Mouse (Mus musculus) heart, postnatal 0 days (tissue): ENCODE results near the gene Med27. TPM values are rescaled to one million over a fixed set of nuclear protein-coding genes. Genes with fewer than 3 reads are reported as not detected.

Experiments
- ATAC-seq: fragments of 200-750 bp; cut with Nextera tagmentation; 2 replicates; pipeline ENCODE4 v1.8.0; 2017; ENCODE audit warnings: low read depth, moderate number of reproducible peaks, moderate library complexity; ENCODE audit not compliant: insufficient read depth
- DNase-seq: peaks from one replicate; pipeline ENCODE4 v3.0.0-alpha.2; 2016; ENCODE audit warnings: low spot score
- H3K27ac ChIP-seq: fragments of 300-500 bp; sonication (generic); 2 replicates; pipeline ENCODE4 v1.5.1; 2014; ENCODE audit warnings: low read depth, mild to moderate bottlenecking
- H3K27me3 ChIP-seq: fragments of 300-500 bp; sonication (generic); 2 replicates; pipeline ENCODE4 v1.6.1; 2014; ENCODE audit warnings: low read length, mixed read lengths; ENCODE audit not compliant: control insufficient read depth, insufficient read depth
- H3K36me3 ChIP-seq: fragments of 300-500 bp; sonication (generic); replicated peaks from 2 replicates; pipeline ENCODE4 v1.6.1; 2014; ENCODE audit warnings: low read length, mixed read lengths; ENCODE audit not compliant: control insufficient read depth, insufficient read depth
- H3K4me1 ChIP-seq: fragments of 300-500 bp; sonication (generic); 2 replicates; pipeline ENCODE4 v1.6.1; 2014; ENCODE audit warnings: antibody characterized with exemption; ENCODE audit not compliant: control insufficient read depth, insufficient read depth
- H3K4me2 ChIP-seq: fragments of 300-500 bp; sonication (generic); 2 replicates; pipeline ENCODE4 v1.6.1; 2014; ENCODE audit warnings: low read depth, mild to moderate bottlenecking, low read length, moderate library complexity
- H3K4me3 ChIP-seq: fragments of 300-500 bp; sonication (generic); 2 replicates; pipeline ENCODE4 v1.5.1; 2014; ENCODE audit warnings: low read depth, low read length
- H3K9ac ChIP-seq: fragments of 300-500 bp; sonication (generic); replicated peaks from 2 replicates; pipeline ENCODE4 v1.6.1; 2014; ENCODE audit warnings: low read depth, low read length, mixed read lengths
- H3K9me3 ChIP-seq: fragments of 300-500 bp; sonication (generic); replicated peaks from 2 replicates; pipeline ENCODE4 v1.6.1; 2016; ENCODE audit warnings: low read length; ENCODE audit not compliant: control insufficient read depth
- CTCF ChIP-seq: IDR thresholded peaks from 2 replicates; pipeline ENCODE4 v1.5.1; 2016; ENCODE audit warnings: antibody characterized with exemption, control low read depth, low read depth
- EP300 ChIP-seq: IDR thresholded peaks from 2 replicates; pipeline ENCODE4 v1.6.1; 2016; ENCODE audit warnings: antibody characterized with exemption, low read depth
- WGBS: fragments of 180-500 bp; shearing (Covaris S2); extraction: QIAGEN DNeasy Blood & Tissue Kit; methylation state at CpG from one replicate; pipeline ENCODE4 v1.1.7; 2014; 5-methylcytosine and 5-hydroxymethylcytosine counted together
- polyA plus RNA-seq: library from polyadenylated mRNA; unstranded; fragments of >200 nt; fragmentation: Nextera tagmentation; extraction: Ambion mirVana; gene quantifications from 2 replicates; pipeline ENCODE4 v1.2.1, GENCODE M21; 2015
- total RNA-seq: library from RNA; depleted of rRNA; stranded (reverse); fragments of >200 nt; gene quantifications from 2 replicates; pipeline ENCODE4 v1.2.3, GENCODE M21; 2014; ENCODE audit warnings: low replicate concordance

Med27 gene
- total and polyA plus RNA-seq, 2 experiments from 2014 or later: 26.6 to 52.6 TPM

DNA sequence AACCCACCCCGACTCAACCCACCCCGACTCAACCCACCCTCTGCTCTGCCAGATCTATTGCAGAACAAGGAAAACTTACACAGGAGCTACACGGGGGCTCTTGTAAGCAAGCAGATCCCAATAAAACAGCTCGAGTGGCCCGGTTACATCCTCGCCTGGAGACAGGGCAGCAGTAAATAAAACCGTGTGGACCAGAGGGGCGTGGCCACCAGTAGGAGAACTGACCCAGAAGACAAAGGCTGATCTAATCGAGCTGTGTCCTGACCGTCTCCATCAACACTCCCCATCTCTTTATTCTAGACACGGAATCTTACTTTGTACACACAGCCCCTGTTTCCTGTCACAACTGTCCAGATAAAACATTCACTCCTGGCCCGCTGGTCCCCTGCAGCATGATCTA, 200.0 kb downstream of the Med27 start:
- H3K9ac ChIP-seq: no peak overlapping the region
- no peaks in the 10 kb centered on the region for H3K36me3 ChIP-seq
- H3K4me3 ChIP-seq: no peak overlapping the region
- WGBS: 23% methylated on average over 12 of the region's 12 CpGs
- ATAC-seq (no peak), DNase-seq (no peak)
- H3K4me2 ChIP-seq: no peak overlapping the region
- no peak overlapping the region for H3K27ac ChIP-seq
- 0 out of 2 replicates have a peak, but pooled peaks cover 3% of the 10 kb centered on the region for H3K27me3 ChIP-seq
- H3K4me1 ChIP-seq: no peaks in the 10 kb centered on the region
- TF ChIP-seq CTCF (no peak), EP300 (no peak)
- no peaks in the 10 kb centered on the region for H3K9me3 ChIP-seq

DNA sequence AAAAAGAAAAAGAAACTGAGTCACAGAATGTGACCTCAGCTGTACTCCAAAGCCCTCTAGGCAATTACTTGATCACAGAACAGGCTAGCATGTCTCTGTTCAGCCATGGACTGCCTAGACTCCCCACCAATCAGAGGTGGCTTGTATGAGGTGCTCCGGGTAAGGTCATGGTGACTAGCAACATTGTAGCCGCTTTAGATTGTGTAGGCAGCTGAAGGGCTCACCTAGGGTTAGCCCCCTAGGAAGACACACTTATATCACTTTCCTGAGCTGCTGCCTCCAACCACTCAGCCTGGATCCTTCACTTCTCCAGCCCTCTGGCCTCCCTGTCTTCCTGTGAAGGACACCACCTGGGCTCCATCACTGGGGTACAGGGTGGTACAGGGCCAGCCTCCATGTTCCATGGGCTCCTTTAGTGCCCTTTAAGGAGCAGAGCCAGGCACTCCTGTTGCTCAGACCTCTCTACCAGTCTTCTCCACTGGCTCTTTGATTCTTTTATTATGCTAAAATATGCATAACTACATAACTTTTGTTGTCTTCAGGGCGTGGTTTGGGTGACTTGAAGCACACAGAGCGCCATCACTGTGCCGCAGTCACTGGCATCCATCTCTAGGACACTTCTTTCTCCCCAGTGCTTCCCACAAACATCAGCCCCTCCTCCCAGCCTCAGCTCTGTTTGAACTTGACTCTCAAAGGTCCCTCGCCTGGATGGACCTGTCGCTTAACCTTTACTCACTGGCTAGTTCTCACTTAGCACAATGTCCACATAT, 205.4 kb downstream of the Med27 start:
- DNase-seq: no peak
- Histone ChIP-seq H3K27ac (no peak overlapping the region), H3K27me3 (no peaks in the 10 kb centered on the region), H3K9ac (no peak overlapping the region), H3K4me2 (no peak overlapping the region), H3K9me3 (no peaks in the 10 kb centered on the region), H3K36me3 (no peaks in the 10 kb centered on the region), H3K4me3 (no peak overlapping the region), H3K4me1 (no peaks in the 10 kb centered on the region)
- TF ChIP-seq EP300: no peak
- no peak for TF ChIP-seq CTCF
- no peak for ATAC-seq
- 80% methylated on average over 7 of the region's 7 CpGs for WGBS

GRCm38 (mm10) chr2:29553945-29554634, 207.5 kb downstream of the Med27 start:
- no peak for TF ChIP-seq EP300
- peak; percentile 77 for TF ChIP-seq CTCF

DNA sequence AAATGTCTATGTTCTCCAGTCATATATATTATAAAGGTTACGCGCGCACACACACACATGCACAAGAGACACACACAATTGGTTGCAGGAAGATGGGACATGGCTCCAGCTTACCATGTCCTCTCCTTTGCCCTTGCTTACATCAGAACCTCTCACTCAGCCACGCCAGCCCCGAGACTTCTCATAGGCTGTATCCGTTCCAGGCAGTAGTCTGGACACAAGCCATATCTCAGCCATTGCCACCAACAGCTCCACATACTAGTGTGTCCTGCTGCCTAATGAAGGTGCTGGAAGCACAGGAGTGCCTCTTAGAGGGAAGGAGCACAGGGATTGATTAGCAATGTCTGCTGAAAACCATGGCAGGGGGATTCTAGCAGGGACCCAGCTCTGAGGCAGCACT, 211.9 kb downstream of the Med27 start:
- Histone ChIP-seq H3K4me1 (no peaks in the 10 kb centered on the region), H3K4me3 (no peak overlapping the region), H3K27ac (no peak overlapping the region), H3K4me2 (no peak overlapping the region), H3K9ac (no peak overlapping the region), H3K36me3 (no peaks in the 10 kb centered on the region), H3K27me3 (no peaks in the 10 kb centered on the region), H3K9me3 (no peaks in the 10 kb centered on the region)
- ATAC-seq: no peak
- TF ChIP-seq CTCF (no peak), EP300 (no peak)
- WGBS: 59% methylated on average over 6 of the region's 6 CpGs
- peak; percentile 44 for DNase-seq

More at GRCm38 (mm10) chr2:29553945-29554634, 207.5 kb downstream of the Med27 start:
- no peaks in the 10 kb centered on the region for H3K27me3 ChIP-seq
- no peak for ATAC-seq
- H3K9ac ChIP-seq: no peak overlapping the region
- no peaks in the 10 kb centered on the region for H3K36me3 ChIP-seq
- H3K27ac ChIP-seq: no peak overlapping the region
- no peaks in the 10 kb centered on the region for H3K9me3 ChIP-seq
- DNase-seq: no peak
- H3K4me2 ChIP-seq: no peak overlapping the region
- WGBS: 62% methylated on average over 4 of the region's 4 CpGs
- H3K4me3 ChIP-seq: no peak overlapping the region
- no peaks in the 10 kb centered on the region for H3K4me1 ChIP-seq

GRCm38 (mm10) chr2:29559955-29560354, 213.3 kb downstream of the Med27 start:
- DNase-seq (no peak), ATAC-seq (no peak)
- Histone ChIP-seq H3K9me3 (no peaks in the 10 kb centered on the region), H3K4me1 (no peaks in the 10 kb centered on the region), H3K27ac (no peak overlapping the region), H3K4me3 (no peak overlapping the region), H3K27me3 (no peaks in the 10 kb centered on the region), H3K9ac (no peak overlapping the region), H3K36me3 (no peaks in the 10 kb centered on the region), H3K4me2 (no peak overlapping the region)
- TF ChIP-seq CTCF: no peak
- no peak for TF ChIP-seq EP300
- WGBS: 66% methylated on average over 3 of the region's 3 CpGs
